Mouse (Mus musculus) CH12.LX (cell line): ENCODE data around the gene Fam133b. TPM values are rescaled to one million over a fixed set of nuclear protein-coding genes. Genes with fewer than 3 reads are reported as not detected.
A peak's percentile ranks its signal among the peaks of the same experiment; 100 is the strongest.

Experiments
- DNase-seq: peaks from one replicate; pipeline ENCODE4 v3.0.0-alpha.2; 2013; ENCODE audit errors: extremely low read depth
- H3K27ac ChIP-seq: 2 replicates; pipeline ENCODE4 v1.5.1; 2012; ENCODE audit warnings: low read depth, mild to moderate bottlenecking, control low read depth, moderate library complexity; ENCODE audit not compliant: insufficient read depth
- H3K27me3 ChIP-seq: replicated peaks from 2 replicates; pipeline ENCODE3; 2012; ENCODE audit warnings: inconsistent platforms
- H3K36me3 ChIP-seq, 2 experiments: replicated peaks in 1 of 2; 2 replicates each; pipeline versions ENCODE3 to v1.6.1; 2012; ENCODE audit warnings: inconsistent platforms in 1 of 2, low read length in 1 of 2, mild to moderate bottlenecking in 1 of 2, mixed read lengths in 1 of 2, moderate library complexity in 1 of 2; ENCODE audit not compliant: control insufficient read depth in 1 of 2, insufficient read depth in 1 of 2
- H3K4me1 ChIP-seq, 2 experiments: 2 replicates each; pipeline ENCODE4 v1.6.1; 2012; ENCODE audit warnings: inconsistent platforms in 1 of 2, moderate library complexity in 1 of 2; ENCODE audit not compliant: insufficient read depth in 2 of 2, control insufficient read depth in 1 of 2
- H3K4me2 ChIP-seq: 2 replicates; pipeline ENCODE4 v1.6.1; 2012; ENCODE audit warnings: low read depth, mild to moderate bottlenecking, control low read depth; ENCODE audit not compliant: poor library complexity, insufficient read depth, severe bottlenecking
- H3K4me3 ChIP-seq, 3 experiments: fragments of 150-350 bp in 1 of 3; sonication (generic) in 1 of 3; replicated peaks in 1 of 3; 2 replicates each; pipeline versions ENCODE3 to v1.5.1; 2011 to 2012; ENCODE audit warnings: low read depth in 2 of 3, low read length in 2 of 3, mild to moderate bottlenecking in 2 of 3, moderate library complexity in 2 of 3, control low read depth in 1 of 3, improper control_type of control experiment in 1 of 3, inconsistent platforms in 1 of 3, mixed read lengths in 1 of 3; ENCODE audit not compliant: poor library complexity in 1 of 3
- H3K79me2 ChIP-seq: replicated peaks from 2 replicates; pipeline ENCODE4 v1.6.1; 2012; ENCODE audit warnings: mild to moderate bottlenecking, moderate library complexity; ENCODE audit not compliant: control insufficient read depth, poor library complexity, insufficient read depth, severe bottlenecking; ENCODE audit errors: extremely low read depth
- H3K9ac ChIP-seq: 2 replicates; pipeline ENCODE4 v1.6.1; 2012; ENCODE audit warnings: low read depth, mild to moderate bottlenecking, control low read depth, moderate library complexity; ENCODE audit not compliant: insufficient read depth
- H3K9me3 ChIP-seq: replicated peaks from 2 replicates; pipeline ENCODE3; 2012; ENCODE audit warnings: low read length, inconsistent platforms, mixed read lengths
- CTCF ChIP-seq, 2 experiments: IDR thresholded peaks in 1 of 2; conservative IDR thresholded peaks in 1 of 2; 2 replicates each; pipeline ENCODE4 v1.5.1; 2011 to 2012; ENCODE audit warnings: low read depth in 2 of 2, low read length in 2 of 2, improper control_type of control experiment in 1 of 2, inconsistent platforms in 1 of 2, mild to moderate bottlenecking in 1 of 2, moderate library complexity in 1 of 2
- E2F4 ChIP-seq: IDR thresholded peaks from 2 replicates; pipeline ENCODE4 v1.6.1; 2011; ENCODE audit warnings: low read depth, low read length, improper control_type of control experiment; ENCODE audit not compliant: insufficient replicate concordance
- ELF1 ChIP-seq: IDR thresholded peaks from 2 replicates; pipeline ENCODE4 v1.6.1; 2014; ENCODE audit warnings: low read depth, mild to moderate bottlenecking, inconsistent platforms, low read length, improper control_type of control experiment
- EP300 ChIP-seq: IDR thresholded peaks from 2 replicates; pipeline ENCODE4 v1.6.1; 2011; ENCODE audit warnings: low read length, improper control_type of control experiment
- GABPA ChIP-seq: IDR thresholded peaks from 2 replicates; pipeline ENCODE4 v1.6.1; 2012; ENCODE audit warnings: low read depth, low read length, improper control_type of control experiment, inconsistent platforms; ENCODE audit not compliant: insufficient replicate concordance
- HCFC1 ChIP-seq: IDR thresholded peaks from 2 replicates; pipeline ENCODE4 v1.6.1; 2012; ENCODE audit warnings: low read depth, mild to moderate bottlenecking, inconsistent platforms, low read length, improper control_type of control experiment
- JUN ChIP-seq: IDR thresholded peaks from 2 replicates; pipeline ENCODE4 v1.6.1; 2011; ENCODE audit warnings: low read depth, mild to moderate bottlenecking, low read length, improper control_type of control experiment, moderate library complexity; ENCODE audit not compliant: insufficient read depth
- JUND ChIP-seq: conservative IDR thresholded peaks from 2 replicates; pipeline ENCODE4 v1.6.1; 2011; ENCODE audit warnings: low read depth, low read length, improper control_type of control experiment
- KAT2A ChIP-seq: IDR thresholded peaks from 2 replicates; pipeline ENCODE4 v1.6.1; 2012; ENCODE audit warnings: low read length, improper control_type of control experiment, inconsistent platforms; ENCODE audit not compliant: insufficient replicate concordance
- MAZ ChIP-seq: IDR thresholded peaks from 2 replicates; pipeline ENCODE4 v1.6.1; 2012; ENCODE audit warnings: low read depth, mild to moderate bottlenecking, inconsistent platforms, low read length, improper control_type of control experiment, moderate library complexity
- MEF2A ChIP-seq: IDR thresholded peaks from 2 replicates; pipeline ENCODE4 v1.6.1; 2014; ENCODE audit warnings: low read depth, mild to moderate bottlenecking, inconsistent platforms, low read length, improper control_type of control experiment, borderline replicate concordance
- MXI1 ChIP-seq: IDR thresholded peaks from 2 replicates; pipeline ENCODE4 v1.6.1; 2011; ENCODE audit warnings: mild to moderate bottlenecking, low read depth, low read length, improper control_type of control experiment
- MYC ChIP-seq: IDR thresholded peaks from 2 replicates; pipeline ENCODE4 v1.6.1; 2011; ENCODE audit warnings: low read depth, mild to moderate bottlenecking, improper control_type of control experiment, low read length
- NRF1 ChIP-seq: IDR thresholded peaks from 2 replicates; pipeline ENCODE4 v1.6.1; 2014; ENCODE audit warnings: low read depth, mild to moderate bottlenecking, inconsistent platforms, low read length, improper control_type of control experiment, moderate library complexity
- PAX5 ChIP-seq: IDR thresholded peaks from 2 replicates; pipeline ENCODE4 v1.6.1; 2012; ENCODE audit warnings: low read length, inconsistent platforms, mixed read lengths
- POLR2A ChIP-seq: IDR thresholded peaks from 2 replicates; pipeline ENCODE4 v1.6.1; 2011; ENCODE audit warnings: low read depth, mild to moderate bottlenecking, improper control_type of control experiment, low read length
- POLR2AphosphoS2 ChIP-seq: IDR thresholded peaks from 2 replicates; pipeline ENCODE4 v1.6.1; 2011; ENCODE audit warnings: low read depth, low read length, improper control_type of control experiment
- RAD21 ChIP-seq: IDR thresholded peaks from 2 replicates; pipeline ENCODE4 v1.6.1; 2011; ENCODE audit warnings: low read depth, mild to moderate bottlenecking, low read length, improper control_type of control experiment, moderate library complexity
- SIN3A ChIP-seq: IDR thresholded peaks from 2 replicates; pipeline ENCODE4 v1.6.1; 2012; ENCODE audit warnings: low read length, improper control_type of control experiment, inconsistent platforms
- SMC3 ChIP-seq: IDR thresholded peaks from 2 replicates; pipeline ENCODE4 v1.6.1; 2011; ENCODE audit warnings: low read depth, low read length, improper control_type of control experiment
- TBP ChIP-seq: conservative IDR thresholded peaks from 2 replicates; pipeline ENCODE4 v1.6.1; 2011; ENCODE audit warnings: low read depth, low read length, improper control_type of control experiment
- TCF12 ChIP-seq: IDR thresholded peaks from 2 replicates; pipeline ENCODE4 v1.6.1; 2014; ENCODE audit warnings: low read depth, mild to moderate bottlenecking, inconsistent platforms, low read length, improper control_type of control experiment
- UBTF ChIP-seq: IDR thresholded peaks from 2 replicates; pipeline ENCODE4 v1.6.1; 2012; ENCODE audit warnings: low read depth, mild to moderate bottlenecking, inconsistent platforms, low read length, improper control_type of control experiment, moderate library complexity
- USF1 ChIP-seq: IDR thresholded peaks from 2 replicates; pipeline ENCODE4 v1.6.1; 2014; ENCODE audit warnings: low read depth, mild to moderate bottlenecking, inconsistent platforms, low read length, improper control_type of control experiment
- ZC3H11A ChIP-seq: IDR thresholded peaks from 2 replicates; pipeline ENCODE4 v1.6.1; 2012; ENCODE audit warnings: low read depth, mild to moderate bottlenecking, inconsistent platforms, low read length, improper control_type of control experiment
- ZKSCAN1 ChIP-seq: IDR thresholded peaks from 2 replicates; pipeline ENCODE4 v1.6.1; 2012; ENCODE audit warnings: low read depth, inconsistent platforms, low read length, improper control_type of control experiment, borderline replicate concordance
- ZMIZ1 ChIP-seq: IDR thresholded peaks from 2 replicates; pipeline ENCODE4 v1.6.1; 2012; ENCODE audit warnings: low read depth, mild to moderate bottlenecking, inconsistent platforms, low read length, improper control_type of control experiment
- ZNF384 ChIP-seq: IDR thresholded peaks from 2 replicates; pipeline ENCODE4 v1.6.1; 2012; ENCODE audit warnings: low read depth, low read length, improper control_type of control experiment, inconsistent platforms
- dilution Hi-C: fragments of 300-500 bp; cut with MboI; formaldehyde crosslinking; loops from 2 replicates; pipeline ENCODE4 v1.14.3; 2020; ENCODE audit warnings: low sequenced_read_pairs; ENCODE audit not compliant: extremely low pct_unique_long_range_greater_than_20kb, extremely low pct_ligation_motif_present
- in situ Hi-C: fragments of 300-500 bp; cut with MboI; formaldehyde crosslinking; loops from 3 replicates; pipeline ENCODE4 v1.14.3; 2019; ENCODE audit warnings: low sequenced_read_pairs, low pct_ligation_motif_present, low pct_unique_long_range_greater_than_20kb, mixed read lengths
- polyA plus RNA-seq: library from polyadenylated mRNA; unstranded; fragments of >175 nt; gene quantifications from 2 replicates; pipeline ENCODE4 v1.2.1, GENCODE M21; 2012; ENCODE audit warnings: low read depth; ENCODE audit not compliant: insufficient read length
- total RNA-seq, 2 experiments: library from RNA; depleted of rRNA; stranded (reverse); fragments of 300-350 nt in 1 of 2; fragments of >200 nt in 1 of 2; gene quantifications; 2 replicates each; pipeline ENCODE4 v1.2.3; 2012 to 2014

Fam133b gene
- total and polyA plus RNA-seq, 3 experiments: 23.2 to 66.1 (median 55.9) TPM

- TF ChIP-seq GABPA: no peak
- TF ChIP-seq USF1: peak; percentile 24; the same call in 1 of the 2 replicates
- TF ChIP-seq PAX5: no peak
- TF ChIP-seq POLR2A: no peak
- no peak for TF ChIP-seq JUN
- TF ChIP-seq NRF1: no peak
- TF ChIP-seq SMC3: no peak
- TF ChIP-seq EP300: peak; percentile 75
- 0 out of 2 replicates have a peak, but pooled peaks have one; percentile 47 for TF ChIP-seq SIN3A
- no peak for TF ChIP-seq ZKSCAN1
- TF ChIP-seq ZMIZ1: no peak
- TF ChIP-seq, all 38 proteins: peak for 16
Observed at GRCm38 (mm10) chr5:3509503-3509902, 34.1 kb upstream of the Fam133b start (continued).

- Histone ChIP-seq H3K4me1 (peaks cover 17 to 93% of the 10 kb centered on the region in 2 experiments), H3K27ac (peak overlapping the region; percentile 49; the same call in 1 of the 2 replicates), H3K9me3 (peaks cover 3% of the 10 kb centered on the region)
Observed at GRCm38 (mm10) chr5:3511097-3511795, 32.4 kb upstream of the Fam133b start.

GRCm38 (mm10) chr5:3512584-3512983, 31.0 kb upstream of the Fam133b start:
- no peak overlapping the region for H3K27ac ChIP-seq
- H3K36me3 ChIP-seq: peaks cover 34 to 47% of the 10 kb centered on the region in 2 experiments
- H3K9me3 ChIP-seq: no peaks in the 10 kb centered on the region
- no peaks in the 10 kb centered on the region for H3K27me3 ChIP-seq
- peaks cover 21 to 90% of the 10 kb centered on the region in 2 experiments for H3K4me1 ChIP-seq
- no peak overlapping the region for H3K4me2 ChIP-seq
- H3K79me2 ChIP-seq: peaks cover 38% of the 10 kb centered on the region
- in situ Hi-C loops (no loop called here), dilution Hi-C loops (no loop called here)
- no peak overlapping the region for H3K4me3 ChIP-seq
- DNase-seq: no peak
- no peak overlapping the region for H3K9ac ChIP-seq
- no peak; the same call in 1 of the 2 replicates for TF ChIP-seq EP300
- peak; percentile 75; the same call in 1 of the 2 replicates for TF ChIP-seq MAZ
- no peak for TF ChIP-seq USF1
- TF ChIP-seq RAD21: peak; percentile 41
- TF ChIP-seq E2F4: no peak
- no peak for TF ChIP-seq JUND
- no peak for TF ChIP-seq TBP
- no peak for TF ChIP-seq KAT2A
- no peak for TF ChIP-seq ELF1
- TF ChIP-seq MEF2A: peak; percentile 61; the same call in 1 of the 2 replicates
- TF ChIP-seq MXI1: no peak
- peak in 1 of 2 experiments; percentile 57; a peak in 2 of 4 replicates for TF ChIP-seq CTCF (conservative IDR thresholded peaks at IDR 0.05 in 1 of 2, IDR thresholded peaks at IDR 0.05 in 1 of 2; ENCODE audit: low read depth in 2 of 2, low read length in 2 of 2)
- TF ChIP-seq ZNF384: no peak
- no peak for TF ChIP-seq UBTF
- TF ChIP-seq ZMIZ1: no peak
- TF ChIP-seq SIN3A: no peak
- TF ChIP-seq MYC: 0 out of 2 replicates have a peak, but pooled peaks have one; percentile 23
- TF ChIP-seq POLR2AphosphoS2: no peak

More at GRCm38 (mm10) chr5:3511097-3511795, 32.4 kb upstream of the Fam133b start:
- H3K27me3 ChIP-seq: no peaks in the 10 kb centered on the region
- H3K4me3 ChIP-seq: no peak overlapping the region
- no peak for DNase-seq
- peaks cover 45% of the 10 kb centered on the region for H3K79me2 ChIP-seq
- no peak for TF ChIP-seq POLR2AphosphoS2
- TF ChIP-seq CTCF (conservative IDR thresholded peaks at IDR 0.05 in 1 of 2, IDR thresholded peaks at IDR 0.05 in 1 of 2; ENCODE audit: low read depth in 2 of 2, low read length in 2 of 2): no peak
- no peak for TF ChIP-seq MEF2A
- no peak for TF ChIP-seq ZC3H11A
- TF ChIP-seq SIN3A: no peak
- TF ChIP-seq TBP: no peak
- TF ChIP-seq RAD21: no peak
- no peak for TF ChIP-seq HCFC1
- no peak for TF ChIP-seq E2F4
- no peak for TF ChIP-seq TCF12
- no peak for TF ChIP-seq ZKSCAN1
- H3K9ac ChIP-seq: peak overlapping the region; percentile 28; the same call in 1 of the 2 replicates
- peaks cover 28 to 45% of the 10 kb centered on the region in 2 experiments for H3K36me3 ChIP-seq
- in situ Hi-C loops (no loop called here), dilution Hi-C loops (no loop called here)
- peak overlapping the region; percentile 5; the same call in 1 of the 2 replicates for H3K4me2 ChIP-seq
